Mouse (Mus musculus) hindbrain, postnatal 0 days (tissue): ENCODE results near the gene Srp14. TPM values are rescaled to one million over a fixed set of nuclear protein-coding genes. Genes with fewer than 3 reads are reported as not detected.

Source experiments
- ATAC-seq: fragments of 200-750 bp; cut with Nextera tagmentation; 2 replicates; pipeline ENCODE4 v1.8.0; 2017; ENCODE audit warnings: mild to moderate bottlenecking, moderate TSS enrichment, moderate library complexity
- DNase-seq: peaks from one replicate; pipeline ENCODE4 v3.0.0-alpha.2; 2015; ENCODE audit warnings: low spot score
- H3K27ac ChIP-seq: fragments of 300-500 bp; sonication (generic); 2 replicates; pipeline ENCODE4 v1.5.1; 2014; ENCODE audit warnings: mild to moderate bottlenecking
- H3K27me3 ChIP-seq: fragments of 300-500 bp; sonication (generic); 2 replicates; pipeline ENCODE4 v1.6.1; 2014; ENCODE audit warnings: low read length, mixed read lengths; ENCODE audit not compliant: insufficient read depth
- H3K36me3 ChIP-seq: fragments of 300-500 bp; sonication (generic); 2 replicates; pipeline ENCODE4 v1.6.1; 2014; ENCODE audit warnings: low read length, mixed read lengths; ENCODE audit not compliant: insufficient read depth
- H3K4me1 ChIP-seq: fragments of 300-500 bp; sonication (generic); 2 replicates; pipeline ENCODE4 v1.6.1; 2014; ENCODE audit warnings: antibody characterized with exemption, low read length, mixed read lengths; ENCODE audit not compliant: insufficient read depth
- H3K4me2 ChIP-seq: fragments of 300-500 bp; sonication (generic); 2 replicates; pipeline ENCODE4 v1.6.1; 2014; ENCODE audit warnings: low read depth, mild to moderate bottlenecking, low read length, moderate library complexity, mixed read lengths
- H3K4me3 ChIP-seq: fragments of 300-500 bp; sonication (generic); 2 replicates; pipeline ENCODE4 v1.5.1; 2014; ENCODE audit warnings: low read length
- H3K9ac ChIP-seq: fragments of 300-500 bp; sonication (generic); replicated peaks from 2 replicates; pipeline ENCODE4 v1.6.1; 2014; ENCODE audit warnings: mild to moderate bottlenecking, low read length, moderate library complexity, mixed read lengths
- H3K9me3 ChIP-seq: fragments of 300-500 bp; sonication (generic); 2 replicates; pipeline ENCODE4 v1.6.1; 2016; ENCODE audit warnings: low read length, mixed read lengths
- CTCF ChIP-seq: IDR thresholded peaks from 2 replicates; pipeline ENCODE4 v1.5.1; 2016; ENCODE audit warnings: antibody characterized with exemption, control low read depth, low read depth
- WGBS: fragments of 180-500 bp; shearing (Covaris S2); extraction: QIAGEN DNeasy Blood & Tissue Kit; methylation state at CpG from one replicate; pipeline ENCODE4 v1.1.7; 2014; 5-methylcytosine and 5-hydroxymethylcytosine counted together
- polyA plus RNA-seq: library from polyadenylated mRNA; unstranded; fragments of >200 nt; fragmentation: Nextera tagmentation; extraction: Ambion mirVana; gene quantifications from 2 replicates; pipeline ENCODE4 v1.2.1, GENCODE M21; 2015
- total RNA-seq: library from RNA; depleted of rRNA; stranded (reverse); fragments of >200 nt; gene quantifications from 2 replicates; pipeline ENCODE4 v1.2.3, GENCODE M21; 2014; rRNA removed

The Srp14 gene
- 126 and 151 TPM in 2 replicates for total RNA-seq
- 330 and 361 TPM in 2 replicates for polyA plus RNA-seq

DNA sequence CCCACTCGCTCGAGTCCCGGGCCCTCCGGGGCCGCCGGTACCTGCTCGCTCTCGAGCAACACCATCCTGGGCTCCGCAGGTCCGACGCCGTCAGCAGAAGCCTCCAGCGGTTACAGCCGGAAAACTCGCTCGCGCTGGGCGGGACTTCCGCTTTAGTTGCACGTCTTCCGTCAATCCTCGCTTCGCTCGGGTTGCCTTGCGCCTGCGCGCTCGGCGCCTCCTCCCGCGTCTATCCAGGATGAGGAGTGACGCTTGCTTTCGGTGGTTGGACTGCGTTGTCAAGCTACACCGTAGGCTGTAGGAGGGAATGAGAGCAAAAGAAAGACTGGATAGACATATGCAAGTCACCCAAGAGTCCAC, at the start of gene Srp14:
Gene Srp14 (minus strand): TSS at position 162 of the 360 bp plus-strand sequence.
- TF ChIP-seq CTCF: peak; percentile 11; the same call in 1 of the 2 replicates
- ATAC-seq: peak; percentile 95

DNA sequence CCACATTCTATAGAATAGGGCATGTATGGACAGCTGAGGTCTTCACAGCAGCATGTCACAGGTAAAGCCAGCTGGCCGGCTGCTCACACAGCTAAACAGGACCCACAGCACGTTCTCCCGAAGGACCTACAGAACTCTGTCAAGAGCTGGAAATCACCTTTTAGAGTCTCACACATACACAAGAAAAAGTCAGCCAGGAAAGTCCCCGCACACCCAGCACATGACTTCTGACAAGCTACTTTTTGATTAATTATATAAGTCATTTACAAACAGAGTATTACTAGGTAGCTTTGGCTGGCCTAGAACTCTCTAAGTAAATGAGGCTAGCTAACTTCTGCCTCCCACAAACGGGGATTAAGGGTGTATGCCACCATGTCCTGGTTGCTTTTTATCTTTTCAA, 47.0 kb upstream of the Srp14 start:
- H3K9me3 ChIP-seq: no peaks in the 10 kb centered on the region
- 94% methylated on average over 5 of the region's 5 CpGs for WGBS

More for the DNA sequence above, at the start of gene Srp14:
- Histone ChIP-seq H3K36me3 (peaks cover 14% of the 10 kb centered on the region; the same call in 1 of the 2 replicates), H3K4me1 (peaks cover 7% of the 10 kb centered on the region), H3K9me3 (no peaks in the 10 kb centered on the region), H3K4me3 (peak within 1 kb of the TSS; percentile 53), H3K9ac (peak within 1 kb of the TSS; percentile 87), H3K27me3 (no peaks in the 10 kb centered on the region), H3K4me2 (peak within 1 kb of the TSS; percentile 89), H3K27ac (peak within 1 kb of the TSS; percentile 75)
- DNase-seq: peak; percentile 99
- under 1% methylated on average over 35 of the region's 35 CpGs for WGBS

DNA sequence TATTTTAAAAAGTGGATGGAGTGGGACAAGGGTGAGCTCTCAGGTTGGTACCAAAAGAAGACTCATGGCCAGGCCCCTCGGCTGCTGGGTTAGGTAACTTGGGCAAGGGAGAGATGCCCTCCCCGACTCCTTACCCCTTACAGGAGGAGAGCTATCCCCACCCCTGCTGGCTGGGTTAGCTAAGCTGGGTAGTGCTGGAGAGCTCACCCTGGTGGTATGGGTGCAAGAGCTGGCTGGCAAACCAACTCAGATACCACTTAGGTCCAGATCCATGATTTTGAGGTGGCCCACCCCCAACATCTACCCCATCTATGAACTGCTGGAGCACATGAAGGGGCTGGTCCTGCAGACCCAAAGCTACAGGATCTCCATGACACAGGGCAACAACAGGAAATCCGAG, 45.3 kb upstream of the Srp14 start:
- ATAC-seq (no peak), DNase-seq (no peak)
- Histone ChIP-seq H3K27me3 (no peaks in the 10 kb centered on the region), H3K4me1 (0 out of 2 replicates have a peak, but pooled peaks cover 8% of the 10 kb centered on the region), H3K9ac (no peak overlapping the region), H3K9me3 (no peaks in the 10 kb centered on the region), H3K27ac (no peak overlapping the region), H3K36me3 (no peaks in the 10 kb centered on the region), H3K4me3 (no peak overlapping the region), H3K4me2 (no peak overlapping the region)
- TF ChIP-seq CTCF: no peak
- WGBS: 89% methylated on average over 3 of the region's 3 CpGs

More for the DNA sequence above, 47.0 kb upstream of the Srp14 start:
- DNase-seq (no peak), ATAC-seq (no peak)
- H3K4me2 ChIP-seq: no peak overlapping the region
- H3K4me1 ChIP-seq: peaks cover 15% of the 10 kb centered on the region; the same call in 1 of the 2 replicates
- TF ChIP-seq CTCF: no peak
- no peak overlapping the region for H3K9ac ChIP-seq
- H3K4me3 ChIP-seq: no peak overlapping the region
- no peaks in the 10 kb centered on the region for H3K27me3 ChIP-seq
- no peak overlapping the region for H3K27ac ChIP-seq
- H3K36me3 ChIP-seq: no peaks in the 10 kb centered on the region

DNA sequence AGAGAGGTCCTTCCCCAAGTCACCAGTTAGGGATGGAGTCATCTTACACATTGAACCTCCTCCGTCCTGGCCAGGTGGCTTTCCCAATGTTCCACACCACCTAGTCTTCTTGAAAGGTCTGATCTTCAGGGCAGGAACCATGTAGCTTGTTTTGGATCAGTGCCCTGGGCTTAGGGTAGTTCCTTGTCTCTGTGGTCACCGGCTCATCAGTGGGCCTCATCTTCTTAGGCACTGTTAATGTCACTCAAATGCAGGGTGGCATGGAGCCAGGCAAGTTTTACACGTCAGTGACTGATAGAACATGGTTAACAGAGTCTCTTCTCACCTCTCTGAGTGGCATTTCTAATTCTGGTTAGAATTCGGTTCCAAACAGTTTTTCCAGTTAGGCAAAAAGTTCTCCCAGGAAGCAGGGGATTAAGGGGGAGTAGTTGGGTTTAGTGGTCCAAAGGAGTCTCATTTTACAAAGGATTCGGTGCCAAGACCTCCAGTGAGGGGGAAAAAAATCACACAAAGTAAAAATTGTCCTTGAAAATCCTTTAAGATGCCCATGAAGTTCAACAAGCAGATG, 43.7 kb upstream of the Srp14 start:
- Histone ChIP-seq H3K4me3 (no peak overlapping the region), H3K36me3 (no peaks in the 10 kb centered on the region), H3K4me2 (no peak overlapping the region), H3K9ac (no peak overlapping the region), H3K9me3 (no peaks in the 10 kb centered on the region), H3K4me1 (no peaks in the 10 kb centered on the region), H3K27me3 (no peaks in the 10 kb centered on the region), H3K27ac (no peak overlapping the region)
- no peak for ATAC-seq
- TF ChIP-seq CTCF: no peak
- DNase-seq: no peak
- WGBS: 40% methylated on average over 5 of the region's 5 CpGs

DNA sequence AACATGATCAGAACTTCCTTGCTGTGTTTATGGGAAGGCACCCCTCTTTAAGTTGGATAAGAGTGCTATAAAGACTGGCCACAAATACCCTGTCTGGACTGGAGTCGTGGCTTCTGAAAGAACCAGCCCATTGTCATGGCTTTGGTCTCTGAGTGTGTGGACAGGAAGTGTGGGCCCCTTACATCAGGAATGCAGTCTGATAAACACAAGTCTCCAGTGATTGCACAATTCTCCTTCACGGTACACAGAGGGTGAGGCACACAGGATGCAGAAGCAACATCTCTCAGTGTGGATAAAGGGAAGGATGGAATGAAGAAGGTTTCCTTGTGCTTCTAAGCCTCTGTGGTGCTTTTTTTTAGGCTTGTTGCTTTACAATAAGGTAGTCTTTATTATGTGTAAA, 42.8 kb upstream of the Srp14 start:
- Histone ChIP-seq H3K4me2 (no peak overlapping the region), H3K27ac (no peak overlapping the region), H3K9ac (no peak overlapping the region), H3K4me3 (no peak overlapping the region), H3K27me3 (no peaks in the 10 kb centered on the region), H3K4me1 (no peaks in the 10 kb centered on the region), H3K36me3 (no peaks in the 10 kb centered on the region), H3K9me3 (no peaks in the 10 kb centered on the region)
- 63% methylated on average over 2 of the region's 2 CpGs for WGBS
- no peak for DNase-seq
- no peak for ATAC-seq
- TF ChIP-seq CTCF: no peak

DNA sequence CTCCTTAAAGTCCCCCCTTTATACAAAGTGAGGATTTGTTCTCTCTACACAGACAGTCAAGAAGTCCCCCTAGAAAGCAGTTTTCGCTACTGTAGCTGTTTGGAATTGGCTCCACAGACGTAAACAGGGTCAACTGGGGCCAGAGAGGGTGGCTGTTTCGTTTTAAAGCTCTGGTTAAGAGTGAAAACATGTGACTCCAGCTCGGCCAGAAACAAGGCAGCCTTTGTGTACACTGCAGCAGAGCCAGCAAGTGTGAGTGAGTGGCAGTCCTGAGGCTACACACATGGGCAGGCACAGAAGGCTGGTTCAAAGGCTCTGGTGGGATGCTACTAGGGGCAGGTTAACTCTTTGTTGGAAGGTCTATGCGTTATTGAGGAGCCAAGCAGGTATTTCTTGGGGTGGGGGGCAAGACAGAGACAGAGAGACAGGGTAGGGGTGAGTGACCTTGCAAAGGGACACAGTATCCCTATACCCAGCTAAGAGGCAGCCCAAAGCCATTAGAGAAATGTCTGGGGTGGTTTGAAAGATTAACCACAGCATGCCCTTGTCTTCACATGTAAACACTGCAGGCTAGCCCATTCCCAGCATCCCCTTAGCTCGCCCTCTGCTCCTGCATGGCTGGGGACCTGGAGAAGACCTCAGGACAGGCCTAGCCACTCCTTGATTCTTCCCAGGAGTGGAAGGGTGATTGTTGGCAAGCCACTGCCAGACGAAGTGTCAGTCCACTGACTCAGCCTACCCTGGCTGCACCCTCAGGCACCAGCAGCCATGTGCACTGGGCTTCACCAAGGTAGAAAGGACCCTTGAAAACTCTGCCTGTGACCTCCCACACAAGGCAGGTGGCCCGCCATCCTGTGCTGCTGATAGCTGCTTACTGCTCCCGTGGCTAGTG, 40.8 kb upstream of the Srp14 start:
- TF ChIP-seq CTCF: no peak
- Histone ChIP-seq H3K9me3 (no peaks in the 10 kb centered on the region), H3K4me1 (no peaks in the 10 kb centered on the region), H3K27me3 (no peaks in the 10 kb centered on the region), H3K36me3 (no peaks in the 10 kb centered on the region), H3K4me3 (no peak overlapping the region), H3K27ac (no peak overlapping the region), H3K4me2 (no peak overlapping the region), H3K9ac (no peak overlapping the region)
- peak; percentile 95 for ATAC-seq
- 39% methylated on average over 9 of the region's 9 CpGs for WGBS
- peak; percentile 72 for DNase-seq
